Mouse (Mus musculus) heart, postnatal 0 days (tissue): ENCODE measurements at regions not wholly inside any gene's neighbourhood (a gene's known extent, or its start where the extent isn't known, plus 50 kb on each side); places are given as distances from the start of the nearest gene placed in this dataset.
A peak's percentile ranks its signal among the peaks of the same experiment; 100 is the strongest.
"Not testable (repeated sequence)": the region's sequence is repeated elsewhere in the genome, so short reads cannot be mapped to it uniquely, and the experiment has no call there.

Experiments used
- CTCF ChIP-seq: IDR thresholded peaks from 2 replicates; pipeline ENCODE4 v1.5.1; 2016; ENCODE audit warnings: antibody characterized with exemption, control low read depth, low read depth
- EP300 ChIP-seq: IDR thresholded peaks from 2 replicates; pipeline ENCODE4 v1.6.1; 2016; ENCODE audit warnings: antibody characterized with exemption, low read depth

DNA sequence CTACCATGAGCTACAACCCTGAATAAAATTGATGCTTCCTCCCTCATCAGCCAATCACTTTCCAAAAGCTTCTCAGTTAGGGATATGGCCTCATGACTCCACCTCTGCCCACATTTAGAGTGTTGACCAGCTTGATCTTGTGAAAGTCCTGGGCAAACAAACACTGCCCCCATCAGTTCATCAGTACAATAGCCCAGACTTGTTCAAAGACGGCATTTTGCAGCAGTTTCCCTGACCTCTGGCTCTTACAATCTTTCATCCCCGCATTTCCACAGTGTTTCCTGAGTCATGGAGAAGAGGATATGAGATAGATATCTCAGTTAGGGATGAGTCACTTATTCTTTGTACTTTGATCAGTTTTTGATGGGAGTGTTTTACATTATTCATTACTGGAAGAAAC lies 203.5 kb upstream of the Asrgl1 start:
- peak; percentile 42 for TF ChIP-seq CTCF
- TF ChIP-seq EP300, result not testable (repeated sequence)
